Mouse (Mus musculus): Measurements from ENCODE around the gene Eif4g2.

- TF ChIP-seq GATA1 (IDR thresholded peaks at IDR 0.05; ENCODE audit: borderline replicate concordance, low read length) = no peak
- TF ChIP-seq FLI1 (IDR thresholded peaks at IDR 0.05; ENCODE audit: low read length) = no peak
Observed at GRCm38 (mm10) chr7:111098196-111098595, 15.4 kb upstream of the Eif4g2 start.

Measured in megakaryocyte, embryonic 14.5 days (primary cell).